Mouse (Mus musculus) thymus, postnatal 25 days (tissue): ENCODE data around the gene Pla2g15.

Experiments used
- DNase-seq: peaks from one replicate; pipeline ENCODE4 v3.0.0; 2022

The Pla2g15 gene

DNA sequence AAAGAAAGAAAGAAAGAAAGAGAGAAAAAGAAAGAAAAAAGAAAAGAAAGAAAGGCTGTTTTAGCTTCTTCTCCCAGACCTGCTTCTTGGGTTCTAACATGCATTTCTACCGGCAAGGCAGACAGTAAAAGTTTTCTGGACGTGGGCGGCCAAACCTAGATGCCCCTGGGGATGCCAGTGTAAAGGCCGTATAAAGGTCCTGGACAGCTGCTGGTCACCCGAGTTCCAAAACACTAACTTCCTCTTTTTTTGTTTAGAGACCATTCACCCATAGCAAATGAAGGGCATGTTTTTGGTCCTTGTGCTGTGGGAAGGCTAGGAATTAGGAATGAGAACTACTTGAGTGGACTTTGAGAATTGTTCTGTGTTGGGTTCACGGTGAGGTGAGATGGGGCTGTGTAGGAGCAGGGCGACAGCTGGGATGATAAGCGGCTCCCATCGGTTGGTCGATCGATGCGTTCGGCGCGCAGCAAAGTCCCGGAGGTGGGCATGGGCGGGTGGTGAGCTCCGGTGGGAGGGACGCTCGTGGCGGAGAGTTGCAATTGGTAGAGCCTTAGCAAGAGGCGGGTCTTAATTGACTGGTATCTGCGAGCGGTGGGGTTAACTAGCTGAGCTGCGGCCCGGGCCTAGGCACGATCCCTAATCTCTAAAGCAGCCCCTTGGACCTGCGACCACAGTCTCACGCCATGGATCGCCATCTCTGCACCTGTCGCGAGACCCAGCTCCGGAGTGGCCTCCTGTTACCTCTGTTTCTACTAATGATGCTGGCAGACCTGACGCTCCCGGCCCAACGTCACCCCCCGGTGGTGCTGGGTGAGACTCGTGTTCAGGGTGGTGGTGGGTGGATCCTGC is at the start of gene Pla2g15:
TSS of gene Pla2g15 (plus strand) at position 599 of the 852 bp plus-strand sequence.
- DNase-seq: peak; percentile 95

DNA sequence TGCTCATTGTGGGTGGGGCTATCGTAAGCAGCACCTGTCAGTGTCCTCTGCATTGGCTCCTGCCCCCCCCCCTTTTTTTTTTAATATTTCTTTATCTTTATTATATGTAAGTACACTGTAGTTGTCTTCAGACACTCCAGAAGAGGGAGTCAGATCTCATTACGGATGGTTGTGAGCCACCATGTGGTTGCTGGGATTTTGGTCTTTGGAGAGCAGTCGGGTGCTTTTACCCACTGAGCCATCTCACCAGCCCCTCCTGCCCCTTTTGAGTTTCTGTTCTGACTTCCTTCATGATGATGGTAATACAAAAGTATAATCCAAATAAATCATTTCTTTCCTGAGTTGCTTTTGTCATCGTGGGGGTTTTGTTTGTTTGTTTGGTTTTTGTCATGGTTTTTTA is 47.9 kb upstream of the Pla2g15 start:
- peak; percentile 52 for DNase-seq

DNA sequence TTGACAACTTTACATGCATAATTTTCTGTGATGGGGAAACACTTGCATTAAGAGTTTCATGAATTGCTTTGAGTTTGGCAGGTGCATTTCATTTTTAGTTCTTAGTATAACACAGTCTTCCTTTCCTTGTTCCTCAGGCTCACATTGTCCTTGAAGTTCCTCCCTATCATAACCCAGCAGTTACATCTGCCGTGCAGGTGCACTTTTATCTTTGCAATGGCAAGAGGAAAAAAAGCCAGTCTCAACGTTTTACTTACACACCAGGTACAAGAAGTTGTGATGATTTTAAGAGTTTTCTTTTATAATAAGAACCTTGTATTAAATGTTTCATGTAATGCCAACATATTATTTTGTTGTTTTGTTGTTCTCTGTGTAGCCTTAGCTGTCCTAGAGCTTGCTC is 46.3 kb upstream of the Pla2g15 start:
- DNase-seq: peak; percentile 61

DNA sequence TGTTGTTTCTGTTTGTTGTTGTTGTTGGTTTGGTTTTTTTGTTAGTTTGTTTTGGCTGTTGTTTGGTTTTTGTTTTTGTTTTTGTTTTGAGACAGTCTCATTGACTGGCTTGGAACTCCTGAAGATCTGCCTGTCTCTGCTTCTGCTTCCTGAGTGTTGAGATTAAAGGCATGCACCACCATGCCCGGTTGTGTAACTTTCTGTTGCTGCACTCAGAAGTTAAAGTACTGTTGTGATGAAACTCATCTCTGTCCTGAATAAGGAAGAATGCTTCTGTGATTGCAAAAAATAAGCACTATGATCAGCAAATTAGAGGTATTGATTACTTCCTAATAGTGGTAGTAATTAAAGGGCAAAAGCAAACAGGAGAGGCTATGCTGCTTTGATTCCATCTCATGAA is 44.0 kb upstream of the Pla2g15 start:
- DNase-seq: no peak

DNA sequence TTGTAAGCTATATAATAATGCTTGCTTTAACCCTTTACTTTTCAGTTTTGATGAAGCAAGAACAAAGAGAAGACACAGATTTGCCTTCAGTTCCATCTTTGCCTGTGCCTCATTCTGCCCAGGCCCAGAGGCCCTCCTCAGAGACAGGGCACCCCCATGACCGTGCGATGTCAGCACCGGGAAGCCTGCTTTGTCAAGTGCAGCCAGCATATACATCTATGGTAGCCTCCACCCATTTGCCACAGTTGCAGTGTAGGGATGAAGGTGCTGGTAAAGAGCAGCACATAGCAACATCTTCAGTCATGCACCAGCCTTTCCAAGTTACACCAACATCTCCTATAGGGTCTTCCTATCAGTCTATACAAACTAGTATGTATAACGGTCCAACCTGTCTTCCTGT is 42.1 kb upstream of the Pla2g15 start:
- DNase-seq: no peak

DNA sequence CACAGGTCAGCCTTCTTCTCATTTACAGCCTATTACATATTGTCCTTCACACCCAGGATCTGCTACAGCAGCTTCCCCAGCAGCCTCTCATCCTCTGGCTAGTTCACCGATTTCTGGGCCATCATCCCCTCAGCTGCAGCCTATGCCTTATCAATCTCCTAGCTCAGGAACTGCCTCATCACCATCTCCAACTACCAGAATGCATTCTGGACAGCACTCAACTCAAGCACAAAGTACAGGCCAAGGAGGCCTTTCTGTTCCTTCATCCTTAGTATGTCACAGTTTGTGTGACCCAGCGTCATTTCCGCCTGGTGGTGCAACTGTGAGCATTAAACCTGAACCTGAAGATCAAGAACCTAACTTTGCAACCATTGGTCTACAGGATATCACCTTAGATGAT is 41.5 kb upstream of the Pla2g15 start:
- no peak for DNase-seq

DNA sequence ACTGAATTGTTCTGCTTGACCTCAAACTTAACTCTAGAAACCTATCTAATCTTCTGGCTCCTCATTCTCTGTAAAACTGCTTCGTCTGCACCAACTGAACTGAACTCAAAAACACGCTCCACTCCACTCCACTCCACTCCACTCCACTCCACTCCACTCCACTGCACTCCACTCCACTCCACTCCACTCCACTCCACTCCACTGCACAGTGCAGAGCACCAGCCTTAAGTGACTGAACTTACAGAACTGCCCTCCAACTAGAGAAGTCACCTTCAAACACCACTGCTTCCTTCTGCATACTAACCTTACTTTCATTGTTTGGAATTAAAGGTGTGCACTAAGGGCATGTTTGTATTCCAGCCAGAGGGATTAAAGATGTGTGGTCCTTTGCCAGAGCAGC is 38.2 kb upstream of the Pla2g15 start:
- peak; percentile 56 for DNase-seq

DNA sequence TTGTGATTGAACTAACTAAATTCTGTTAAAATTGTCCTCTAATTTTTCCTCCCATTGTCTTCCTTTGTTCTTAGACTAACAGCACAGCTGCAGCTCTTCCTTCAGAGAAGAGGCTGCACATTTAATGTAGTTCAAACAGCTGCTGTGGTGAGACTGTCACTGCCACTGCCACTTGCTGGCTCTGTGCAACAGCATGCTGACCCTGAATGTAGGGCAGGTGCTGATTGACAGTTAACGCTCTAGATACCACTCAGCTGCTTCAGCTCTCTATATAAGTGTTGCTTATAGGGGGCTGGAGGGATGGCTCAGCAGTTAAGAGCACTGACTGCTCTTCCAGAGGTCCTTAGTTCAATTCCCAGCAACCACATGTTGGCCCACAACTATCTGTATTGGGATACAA is 37.7 kb upstream of the Pla2g15 start:
- peak; percentile 75 for DNase-seq

DNA sequence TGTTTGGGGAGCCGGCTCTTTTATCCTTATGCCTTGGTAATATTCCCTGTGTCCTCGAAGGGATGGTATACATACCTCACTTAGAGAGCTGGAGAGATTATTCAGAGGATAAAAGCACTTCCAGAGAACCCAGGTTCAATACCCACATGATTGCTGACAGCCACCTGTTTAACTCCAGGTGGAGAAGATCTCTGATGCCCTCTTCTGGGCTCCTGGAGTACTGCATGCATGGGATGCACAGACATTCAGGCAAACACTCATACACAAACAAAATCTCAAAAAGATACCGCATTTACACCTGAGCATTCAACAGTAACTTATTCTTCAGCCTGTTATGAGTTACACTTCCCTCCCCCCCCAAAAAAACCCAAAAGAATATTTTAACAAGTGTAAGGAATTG is 34.3 kb upstream of the Pla2g15 start:
- peak; percentile 90 for DNase-seq

DNA sequence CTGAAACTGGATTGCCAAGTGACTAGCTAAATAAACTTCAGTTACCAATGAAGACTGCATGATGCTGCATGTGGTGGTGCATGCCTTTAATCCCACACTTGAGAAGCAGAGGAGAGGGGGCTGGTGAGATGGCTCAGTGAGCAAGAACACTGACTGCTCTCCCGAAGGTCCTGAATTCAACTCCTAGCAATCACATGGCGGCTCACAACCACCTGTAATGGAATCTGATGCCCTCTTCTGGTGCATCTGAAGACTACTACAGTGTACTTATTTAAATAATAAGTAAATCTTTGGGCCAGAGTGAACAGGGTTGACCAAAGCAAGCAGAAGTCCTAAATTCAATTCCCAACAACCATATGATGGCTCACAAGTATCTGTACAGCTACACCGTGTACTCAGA is 26.8 kb upstream of the Pla2g15 start:
- no peak for DNase-seq

DNA sequence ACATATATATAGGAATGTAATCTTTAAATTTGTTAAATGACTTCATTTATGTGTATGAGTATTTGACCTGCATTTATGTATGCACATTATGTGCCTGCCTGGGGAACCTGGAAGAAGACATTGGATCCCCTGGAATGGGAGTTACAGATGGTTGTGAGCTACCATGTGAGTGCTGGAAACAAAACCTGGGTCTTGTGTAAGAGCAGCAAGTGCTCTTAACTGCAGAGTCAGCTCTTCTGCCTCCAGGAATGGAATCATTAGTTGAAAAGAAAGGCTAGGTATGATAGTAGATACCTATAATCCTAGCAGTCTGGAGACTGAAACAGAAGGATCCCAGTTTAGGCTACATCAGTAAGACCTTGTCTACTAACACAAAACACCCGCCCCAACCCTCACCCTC is 24.1 kb upstream of the Pla2g15 start:
- DNase-seq: no peak

DNA sequence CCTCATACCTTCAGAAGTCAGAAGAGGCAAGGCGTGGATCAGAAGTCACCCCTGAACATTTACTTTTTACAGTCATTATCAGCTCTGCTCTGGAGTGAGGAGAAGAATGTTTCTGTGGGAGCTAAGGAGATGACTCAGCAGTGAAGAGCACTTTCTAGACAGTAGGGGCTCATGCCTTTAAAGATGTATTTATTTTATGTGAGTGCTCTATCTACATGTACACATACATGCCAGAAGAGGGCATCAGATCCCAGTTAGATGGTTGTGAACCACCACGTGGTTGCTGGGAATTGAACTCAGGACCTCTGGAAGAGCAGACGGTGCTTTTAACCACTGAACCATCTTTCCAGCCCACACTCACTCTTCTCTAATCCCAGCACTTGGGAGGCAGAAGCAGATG is 23.1 kb upstream of the Pla2g15 start:
- DNase-seq: no peak

DNA sequence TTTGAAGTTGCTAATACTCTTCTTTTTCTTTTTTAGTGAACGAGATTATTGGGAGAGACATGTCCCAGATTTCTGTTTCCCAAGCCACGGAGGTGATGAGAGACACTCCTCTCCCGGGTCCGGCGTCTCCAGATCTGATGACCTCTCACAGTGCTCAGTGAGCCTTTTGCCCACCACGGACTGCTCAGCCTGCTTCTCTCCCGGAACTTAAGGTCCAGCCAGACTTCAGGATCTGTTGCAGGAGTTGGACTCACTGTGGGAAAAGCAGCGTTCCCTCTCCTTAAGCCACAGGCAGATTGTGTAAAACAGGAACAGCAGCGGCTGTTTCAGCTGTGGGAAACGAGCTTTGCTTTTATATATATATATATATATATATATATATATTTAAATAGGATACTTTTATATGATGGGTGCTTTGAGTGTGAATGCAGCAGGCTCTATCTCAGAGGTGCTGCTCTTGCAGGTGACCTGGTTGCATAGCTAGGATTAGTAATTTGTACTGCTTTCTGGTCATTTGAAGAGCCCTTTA is 22.3 kb upstream of the Pla2g15 start:
- DNase-seq: no peak

DNA sequence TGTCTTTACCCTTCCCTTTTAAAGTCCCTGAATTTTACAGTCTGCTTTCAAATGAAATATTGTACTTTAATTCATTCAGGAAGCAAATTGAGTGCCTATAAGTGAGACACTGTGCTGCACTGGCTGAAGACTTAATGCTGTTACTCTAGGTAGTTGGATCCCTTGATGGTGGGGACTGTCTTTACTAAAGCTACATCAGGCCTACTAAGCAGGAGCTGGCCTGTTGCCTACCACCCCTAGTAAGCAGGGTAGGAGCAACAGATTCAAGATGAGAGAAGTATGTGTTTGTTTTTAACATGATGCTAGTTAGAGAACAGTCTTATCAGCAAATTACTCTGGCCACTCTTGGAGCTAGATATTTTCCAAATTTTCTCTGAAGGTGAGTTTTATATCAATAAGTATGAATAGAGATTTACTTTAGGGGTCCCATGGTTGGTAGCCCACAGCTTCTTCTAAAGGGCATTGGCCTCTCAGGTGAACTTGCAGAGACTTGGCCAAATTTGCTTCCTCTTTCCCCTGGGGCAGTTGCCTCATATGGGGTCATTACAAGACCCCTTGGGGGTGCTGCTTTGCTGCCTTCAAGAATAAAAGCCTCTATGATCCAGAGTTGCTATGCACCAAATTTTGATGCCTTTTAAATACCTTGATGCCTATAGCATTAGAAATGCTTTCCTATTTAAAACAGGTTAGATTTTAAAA is 20.8 kb upstream of the Pla2g15 start:
- no peak for DNase-seq

DNA sequence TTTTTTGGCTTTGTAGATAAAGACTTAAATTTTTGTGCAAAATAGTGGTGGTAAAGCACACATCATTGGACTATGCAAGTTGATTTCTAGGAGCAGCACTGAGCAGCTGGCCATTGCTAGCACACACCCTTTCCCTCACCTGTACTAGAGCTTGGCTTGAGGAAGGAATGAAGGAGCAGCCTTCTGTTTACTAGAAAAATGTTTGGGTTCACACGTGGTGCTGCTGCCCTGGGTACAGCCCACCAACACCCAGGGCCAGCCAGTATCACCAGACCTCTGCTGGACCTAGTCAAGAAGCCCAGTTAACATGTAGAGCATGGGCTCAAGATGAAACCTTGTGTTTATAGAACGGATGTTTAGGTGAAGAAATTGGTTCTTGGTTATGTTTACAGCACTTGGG is 20.2 kb upstream of the Pla2g15 start:
- DNase-seq: no peak

DNA sequence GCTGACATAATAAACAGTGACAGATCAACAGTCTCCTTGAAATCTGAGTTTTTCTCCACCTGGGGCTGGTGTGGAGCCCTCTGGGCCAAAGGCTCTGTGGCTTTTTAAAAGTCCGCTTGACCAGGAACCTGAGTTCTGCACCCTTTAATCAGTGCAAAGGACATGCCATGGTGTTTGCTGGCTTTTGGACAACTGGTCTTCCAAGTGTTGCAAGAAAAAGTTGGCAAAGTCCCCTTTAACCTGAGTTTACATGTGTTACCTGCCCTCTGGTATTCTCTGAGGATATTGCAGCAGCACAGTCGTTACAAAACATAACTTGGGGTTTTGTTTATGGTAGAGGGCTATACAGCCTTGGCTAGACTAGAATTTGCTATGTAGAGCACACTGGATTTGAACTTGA is 19.7 kb upstream of the Pla2g15 start:
- DNase-seq: no peak

DNA sequence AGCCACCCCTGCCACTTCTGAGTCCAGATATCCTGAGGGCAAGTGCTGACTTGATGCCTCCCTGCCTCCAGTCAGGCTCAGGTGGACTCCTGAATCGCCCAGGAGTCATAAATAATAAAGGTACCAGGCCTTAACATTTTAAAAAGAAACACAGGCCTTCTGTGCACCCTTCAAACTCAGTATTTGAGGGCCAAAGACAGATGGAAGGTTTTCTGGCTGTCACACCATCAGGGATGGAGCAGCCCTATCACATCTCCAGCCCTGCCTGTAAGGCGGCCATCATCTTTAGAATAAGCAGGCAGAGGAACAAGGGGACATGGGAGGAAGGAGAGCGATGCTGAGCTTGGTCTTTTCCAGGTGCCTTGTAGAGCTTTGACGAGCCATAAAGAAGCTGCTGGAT is 19.2 kb upstream of the Pla2g15 start:
- no peak for DNase-seq

DNA sequence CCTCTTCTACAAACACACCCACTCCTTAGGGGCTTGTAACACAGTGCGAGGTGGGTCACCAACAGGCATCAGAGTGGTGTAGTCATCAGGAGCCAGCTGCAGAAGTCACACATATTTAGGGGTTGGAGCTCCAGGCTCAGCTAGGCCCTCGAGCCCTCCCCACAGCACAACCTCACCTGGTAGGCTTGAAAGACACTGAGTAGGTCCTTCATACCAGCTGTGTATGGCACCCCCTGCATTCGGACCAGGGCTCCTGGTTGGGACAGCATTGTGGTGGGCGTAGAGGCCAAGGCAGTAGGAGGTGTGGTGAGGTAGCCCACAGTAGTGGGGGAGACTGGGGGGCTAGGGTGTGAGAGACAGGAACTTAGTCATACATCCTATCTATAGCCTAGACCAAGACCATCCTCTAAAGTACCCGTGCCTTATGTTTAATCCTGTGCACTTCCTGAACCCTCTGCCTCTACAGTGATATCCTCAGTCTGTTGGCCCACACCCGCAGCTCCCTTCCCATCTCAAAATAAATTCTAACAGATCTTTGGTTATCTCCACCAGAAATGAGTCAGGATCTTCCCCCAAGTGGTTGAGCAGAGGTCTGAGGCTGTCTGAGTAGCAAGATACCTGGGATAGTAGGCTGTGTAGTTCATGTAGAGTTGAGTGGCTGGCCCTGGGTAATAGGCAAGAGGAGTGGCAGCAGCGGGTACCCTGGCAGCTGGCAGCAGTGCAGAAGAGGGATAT is 18.5 kb upstream of the Pla2g15 start:
- DNase-seq: no peak

DNA sequence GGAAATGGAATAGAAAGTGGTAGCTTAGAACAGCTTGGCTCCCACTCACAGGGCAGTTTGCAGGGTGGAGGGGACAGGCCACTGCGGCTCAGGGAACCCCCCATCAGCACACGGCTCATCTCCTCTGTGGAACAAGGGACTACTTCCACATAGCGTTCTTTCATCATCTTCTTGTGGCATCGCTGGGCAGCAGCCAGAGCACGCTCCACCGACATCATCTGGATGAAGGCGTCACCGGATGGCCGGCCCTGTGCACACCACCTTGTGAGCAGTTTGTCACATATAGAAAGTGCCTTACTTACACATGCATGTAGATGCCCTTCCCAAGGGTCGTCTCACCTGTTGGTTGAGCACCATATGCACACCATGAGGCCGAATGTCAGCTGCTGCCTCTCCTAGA is 17.8 kb upstream of the Pla2g15 start:
- no peak for DNase-seq

DNA sequence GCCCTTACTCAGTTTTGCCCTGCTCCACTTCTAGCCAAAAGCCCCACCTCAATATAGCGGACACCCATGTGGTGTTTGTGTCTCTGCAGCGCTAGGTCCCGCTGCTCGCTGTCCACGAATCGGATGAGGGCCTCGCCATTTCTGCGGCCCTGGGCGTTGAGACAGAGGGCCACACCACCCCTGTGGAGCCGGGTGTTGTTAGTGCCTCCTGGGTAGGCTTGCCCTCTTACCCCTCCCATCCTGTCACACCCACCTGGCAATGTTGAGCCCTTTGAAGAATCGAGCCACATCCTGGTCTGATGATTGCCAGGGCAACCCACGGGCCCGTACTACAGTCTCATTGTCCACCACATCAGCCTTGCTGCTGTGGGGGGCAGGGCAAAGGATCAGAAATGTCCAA is 16.7 kb upstream of the Pla2g15 start:
- no peak for DNase-seq

DNA sequence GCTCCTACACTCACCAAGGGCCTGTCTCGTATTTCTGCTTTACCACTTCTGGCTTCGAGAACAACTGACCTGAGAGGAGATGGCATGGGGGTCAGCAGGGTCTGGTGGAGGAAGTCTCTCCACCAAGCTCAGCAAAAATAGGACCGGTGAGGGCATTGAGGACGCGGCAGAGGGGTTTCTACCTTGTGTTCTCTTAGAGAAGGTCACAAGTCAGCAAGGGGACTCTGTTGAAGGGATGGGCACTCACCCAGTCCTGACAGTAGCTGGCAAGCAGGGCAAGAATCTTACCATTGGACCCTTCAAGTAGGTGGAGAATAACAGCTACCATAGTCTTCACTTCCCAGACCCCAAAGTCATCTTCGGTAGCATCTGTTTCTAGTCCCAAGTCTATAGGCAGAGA is 16.3 kb upstream of the Pla2g15 start:
- no peak for DNase-seq

DNA sequence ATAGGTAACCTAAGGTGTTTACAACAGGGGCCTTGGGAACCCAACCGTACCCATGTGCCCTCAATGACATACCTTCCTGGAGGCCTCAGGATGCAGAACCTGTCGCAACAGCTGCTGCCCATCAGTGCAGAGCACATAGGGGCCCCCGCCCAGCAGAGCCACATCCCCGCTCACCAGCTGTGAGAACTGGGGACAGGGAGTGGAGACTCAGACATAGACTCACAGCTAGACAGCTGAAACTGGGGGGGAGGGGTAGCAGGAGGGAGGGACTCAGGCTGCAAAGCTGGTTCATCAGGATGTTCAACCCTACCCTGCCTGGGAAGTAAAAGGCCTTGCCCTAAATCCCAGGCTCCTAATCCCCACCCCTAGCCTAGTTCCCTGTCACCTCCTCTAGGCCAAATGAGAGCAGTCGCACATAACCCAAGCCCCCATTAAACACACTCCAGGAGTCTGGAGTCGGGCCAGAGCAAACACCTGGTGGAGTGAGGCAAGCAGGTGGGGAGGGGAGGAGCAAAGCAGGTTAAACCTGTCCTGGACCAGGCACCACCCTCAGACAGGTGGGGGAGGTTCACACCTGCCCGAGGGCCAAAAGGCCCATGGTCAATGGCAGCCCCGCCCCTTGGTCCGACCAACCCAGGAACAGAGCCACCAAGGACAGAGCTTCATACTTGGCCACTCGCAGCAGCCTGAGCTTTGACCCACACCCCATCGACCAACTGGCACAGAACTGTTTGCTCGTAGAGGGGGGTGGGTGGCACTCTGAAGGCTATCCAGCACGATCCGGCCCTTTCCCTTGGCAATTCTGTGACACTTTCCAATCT is 15.2 kb upstream of the Pla2g15 start:
- DNase-seq: no peak

DNA sequence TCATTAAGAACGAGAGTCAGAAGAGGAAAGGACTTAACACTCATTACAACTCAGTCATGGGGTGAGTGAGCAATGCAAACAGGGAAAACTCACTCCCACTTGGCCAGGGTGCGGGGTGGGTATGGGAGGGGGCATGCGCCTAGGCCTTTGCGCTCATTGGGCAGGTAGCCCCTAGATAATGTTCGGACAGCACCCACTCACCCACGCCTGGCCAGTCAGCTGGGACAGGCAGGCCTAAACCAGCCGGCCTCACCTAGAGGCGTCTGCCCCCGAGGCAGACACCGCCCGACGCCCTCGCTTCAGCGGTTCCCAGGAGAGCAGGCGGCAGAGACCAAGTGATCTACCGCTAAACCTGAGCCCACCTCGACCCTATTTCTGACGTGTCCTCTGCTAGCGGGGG is 14.5 kb upstream of the Pla2g15 start:
- no peak for DNase-seq
